Mouse (Mus musculus): Measurements from ENCODE around the gene Tmem109. TPM values are rescaled to one million over a fixed set of nuclear protein-coding genes. Genes with fewer than 3 reads are reported as not detected.

The Tmem109 gene
- polyA plus RNA-seq, 1 experiment from 2014 or later = 105 TPM

DNA sequence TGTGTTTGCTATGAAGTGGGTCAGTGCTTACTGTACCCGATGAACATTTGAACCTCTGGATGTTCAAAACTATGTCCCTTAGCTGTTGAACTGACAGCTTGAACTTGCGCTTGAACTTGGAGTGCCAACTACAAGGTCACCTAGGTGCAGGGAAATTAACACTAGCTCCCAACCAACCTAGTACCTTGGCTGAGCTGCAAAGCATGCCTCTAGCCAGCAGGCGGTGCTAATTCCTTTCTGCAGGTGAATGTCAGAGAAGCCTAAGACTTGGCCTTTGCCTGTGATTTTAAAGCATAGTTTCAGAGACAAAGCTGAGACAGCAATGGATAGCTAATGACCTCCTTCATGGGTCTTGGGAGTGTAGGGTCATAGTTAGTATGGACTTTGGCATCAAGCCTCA, 26.1 kb upstream of the Tmem109 start:
- Histone ChIP-seq H3K9ac (no peak overlapping the region), H3K4me1 (peaks cover 30% of the 10 kb centered on the region), H3K4me3 (replicated peaks) (no peak overlapping the region), H3K9me3 (replicated peaks) (no peaks in the 10 kb centered on the region), H3K4me2 (no peak overlapping the region), H3K27me3 (no peaks in the 10 kb centered on the region), H3K36me3 (peaks cover 50% of the 10 kb centered on the region), H3K27ac (0 out of 2 replicates have a peak overlapping the region, but pooled peaks have one; percentile 84)
- WGBS = 64% methylated on average over 3 of the region's 3 CpGs
- ATAC-seq (replicated peaks; ENCODE audit: low FRiP score) = no peak

DNA sequence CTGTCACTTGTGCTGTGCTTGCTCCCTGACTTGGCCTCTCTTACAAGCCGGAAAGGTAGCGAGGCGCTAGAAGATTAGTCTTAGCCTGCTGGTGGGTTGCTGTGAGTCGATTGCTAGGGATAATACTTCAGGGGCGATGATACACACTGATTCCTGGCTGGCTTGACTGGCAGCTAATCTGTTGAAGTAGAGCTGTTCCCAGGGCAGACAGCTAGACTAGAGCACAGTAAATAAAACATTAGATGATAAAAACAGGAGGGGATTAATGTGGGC, 23.9 kb upstream of the Tmem109 start:
- H3K4me2 ChIP-seq = peak overlapping the region; percentile 27; the same call in 1 of the 2 replicates
- peak; percentile 9; the same call in 1 of the 2 replicates for ATAC-seq (replicated peaks; ENCODE audit: low FRiP score)
- H3K9ac ChIP-seq = no peak overlapping the region

DNA sequence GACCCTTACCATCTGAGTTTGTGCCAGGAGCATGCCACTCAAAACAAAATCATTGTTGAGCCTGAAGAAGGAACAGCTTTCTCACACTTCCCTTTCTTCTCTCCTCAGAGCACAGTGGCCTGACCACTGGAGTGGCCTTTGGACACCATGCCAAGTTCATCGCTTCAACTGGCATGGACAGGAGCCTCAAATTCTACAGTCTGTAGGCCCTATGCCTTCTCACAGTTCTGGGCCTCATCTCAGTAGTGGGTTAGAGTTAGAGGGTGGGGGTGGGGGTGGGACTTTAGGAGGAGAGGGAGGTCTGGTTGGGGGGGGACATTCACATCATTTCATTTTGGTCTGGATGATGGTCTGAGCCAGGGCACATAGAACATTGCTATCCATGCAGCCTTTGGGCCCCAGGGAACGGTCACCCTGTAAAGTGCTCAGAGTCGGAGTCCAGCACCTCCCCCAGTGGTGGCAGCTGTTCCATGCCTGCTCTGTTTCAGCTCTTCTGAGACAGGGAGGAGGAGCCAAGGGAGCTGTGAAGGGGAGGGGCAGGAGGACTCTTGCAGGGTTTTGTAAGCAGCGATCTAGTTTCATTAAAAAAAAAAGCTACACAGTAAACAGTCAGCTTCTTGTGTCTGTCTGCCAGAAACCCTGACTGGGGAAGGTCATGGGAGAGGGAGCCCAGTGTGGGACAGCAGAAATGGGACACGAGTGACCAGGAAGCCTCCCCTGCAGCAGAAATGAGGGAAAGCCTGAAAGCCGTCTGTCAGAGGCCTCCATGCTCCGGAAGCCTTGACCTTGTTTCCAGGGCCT, 23.3 kb upstream of the Tmem109 start:
- Histone ChIP-seq H3K4me1 (peaks cover 30% of the 10 kb centered on the region), H3K27me3 (no peaks in the 10 kb centered on the region), H3K36me3 (peaks cover 78% of the 10 kb centered on the region), H3K27ac (peak overlapping the region; percentile 89), H3K4me3 (replicated peaks) (no peak overlapping the region), H3K9me3 (replicated peaks) (no peaks in the 10 kb centered on the region), H3K4me2 (peak overlapping the region; percentile 27; the same call in 1 of the 2 replicates), H3K9ac (no peak overlapping the region)
- peak; percentile 86 for ATAC-seq (replicated peaks; ENCODE audit: low FRiP score)
- 32% methylated on average over 7 of the region's 7 CpGs for WGBS

More for the DNA sequence above, 23.9 kb upstream of the Tmem109 start:
- 45% methylated on average over 5 of the region's 5 CpGs for WGBS
- Histone ChIP-seq H3K9me3 (replicated peaks) (no peaks in the 10 kb centered on the region), H3K4me3 (replicated peaks) (no peak overlapping the region), H3K4me1 (peaks cover 30% of the 10 kb centered on the region), H3K27ac (peak overlapping the region; percentile 89), H3K36me3 (peaks cover 72% of the 10 kb centered on the region), H3K27me3 (no peaks in the 10 kb centered on the region)

DNA sequence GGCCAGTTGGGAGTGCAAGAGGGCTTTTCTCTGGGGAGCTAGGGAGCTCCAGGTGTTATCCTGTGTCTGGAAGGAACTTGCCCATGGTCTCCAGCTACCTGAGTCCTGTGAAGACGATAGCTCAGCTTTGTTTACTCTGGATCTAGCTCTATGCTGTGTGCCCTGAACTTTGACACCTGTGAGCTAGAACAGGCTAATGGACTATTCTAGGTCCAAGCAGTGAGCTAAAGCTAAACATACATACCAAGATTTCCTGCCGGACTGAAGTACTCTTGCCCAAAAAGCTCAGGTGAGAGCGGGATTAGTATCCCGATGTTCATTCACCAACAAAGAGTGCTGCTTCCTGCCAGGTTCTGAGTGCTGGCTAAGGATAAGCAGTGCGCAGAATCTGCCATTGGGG, 22.7 kb upstream of the Tmem109 start:
- Histone ChIP-seq H3K9ac (no peak overlapping the region), H3K27ac (peak overlapping the region; percentile 89), H3K9me3 (replicated peaks) (no peaks in the 10 kb centered on the region), H3K36me3 (peaks cover 84% of the 10 kb centered on the region), H3K4me1 (peaks cover 27% of the 10 kb centered on the region), H3K4me2 (no peak overlapping the region), H3K4me3 (replicated peaks) (no peak overlapping the region), H3K27me3 (no peaks in the 10 kb centered on the region)
- ATAC-seq (replicated peaks; ENCODE audit: low FRiP score) = no peak
- 82% methylated on average over 5 of the region's 5 CpGs for WGBS

DNA sequence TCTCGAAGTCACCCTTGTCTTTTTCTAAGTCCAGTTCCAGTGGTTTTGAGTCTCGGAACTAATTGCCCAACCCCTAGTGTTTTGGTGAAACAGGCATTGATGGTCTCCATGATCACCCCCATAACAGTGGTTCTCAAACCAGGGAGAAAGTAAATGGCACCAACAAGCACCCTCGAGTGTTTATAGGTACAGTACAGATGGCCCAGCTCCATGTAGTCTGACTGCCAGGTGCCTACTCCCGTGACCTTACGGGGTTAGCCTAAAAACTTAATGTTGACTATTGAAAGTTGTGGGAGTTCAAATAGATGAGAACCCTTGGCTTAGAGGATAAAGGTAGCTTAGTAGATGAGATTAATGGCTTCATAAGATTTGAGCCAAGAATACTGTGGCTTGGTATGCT, 19.2 kb upstream of the Tmem109 start:
- 94% methylated on average over 5 of the region's 5 CpGs for WGBS
- Histone ChIP-seq H3K4me2 (no peak overlapping the region), H3K27me3 (no peaks in the 10 kb centered on the region), H3K9me3 (replicated peaks) (no peaks in the 10 kb centered on the region), H3K4me1 (peaks cover 31% of the 10 kb centered on the region), H3K9ac (no peak overlapping the region), H3K36me3 (peaks cover 88% of the 10 kb centered on the region), H3K27ac (no peak overlapping the region), H3K4me3 (replicated peaks) (no peak overlapping the region)
- no peak for ATAC-seq (replicated peaks; ENCODE audit: low FRiP score)

DNA sequence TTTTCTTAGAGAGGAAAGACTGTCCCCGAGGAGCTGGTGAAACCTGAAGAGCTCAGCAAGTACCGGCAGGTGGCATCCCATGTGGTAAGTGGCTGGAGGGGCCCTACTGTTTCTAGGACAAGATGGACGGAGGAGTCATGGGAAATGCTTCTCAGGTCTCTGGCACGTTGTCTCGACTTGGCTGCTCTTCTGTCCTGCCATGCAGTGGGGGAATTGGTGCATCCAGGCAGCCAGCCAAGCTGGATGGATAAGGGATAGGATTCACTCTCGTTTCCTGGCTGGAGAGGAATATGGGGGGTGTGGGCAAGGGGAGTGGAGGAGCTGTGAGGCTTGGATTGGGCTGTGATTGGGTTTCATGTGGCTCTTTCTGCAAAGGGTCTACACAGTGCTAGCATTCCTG, 18.5 kb upstream of the Tmem109 start:
- Histone ChIP-seq H3K4me3 (replicated peaks) (no peak overlapping the region), H3K4me2 (no peak overlapping the region), H3K9ac (no peak overlapping the region), H3K36me3 (peaks cover 80% of the 10 kb centered on the region), H3K27me3 (no peaks in the 10 kb centered on the region), H3K4me1 (peaks cover 25% of the 10 kb centered on the region), H3K9me3 (replicated peaks) (no peaks in the 10 kb centered on the region), H3K27ac (no peak overlapping the region)
- no peak for ATAC-seq (replicated peaks; ENCODE audit: low FRiP score)
- WGBS = 85% methylated on average over 6 of the region's 6 CpGs

DNA sequence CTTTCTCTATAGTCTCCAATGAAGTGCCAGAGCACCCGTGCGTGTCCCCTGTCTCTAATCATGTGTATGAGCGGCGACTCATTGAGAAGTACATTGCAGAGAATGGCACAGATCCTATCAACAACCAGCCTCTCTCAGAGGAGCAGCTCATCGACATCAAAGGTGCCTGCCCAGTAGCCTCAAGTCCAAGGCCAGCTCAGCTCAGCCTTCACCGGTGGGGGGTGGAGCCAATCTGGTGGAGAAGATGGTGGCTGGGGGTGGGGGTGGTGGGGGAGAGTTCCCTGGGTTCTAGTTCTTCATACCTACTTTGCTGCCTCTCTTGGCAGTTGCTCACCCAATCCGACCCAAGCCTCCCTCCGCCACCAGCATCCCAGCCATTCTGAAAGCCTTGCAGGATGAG, 15.7 kb upstream of the Tmem109 start:
- WGBS = 78% methylated on average over 8 of the region's 8 CpGs
- Histone ChIP-seq H3K4me1 (peaks cover 17% of the 10 kb centered on the region), H3K36me3 (peaks cover 52% of the 10 kb centered on the region), H3K4me3 (replicated peaks) (no peak overlapping the region), H3K9me3 (replicated peaks) (no peaks in the 10 kb centered on the region), H3K27ac (no peak overlapping the region), H3K4me2 (0 out of 2 replicates have a peak overlapping the region, but pooled peaks have one; percentile 72), H3K27me3 (no peaks in the 10 kb centered on the region), H3K9ac (peak overlapping the region; percentile 2; the same call in 1 of the 2 replicates)
- ATAC-seq (replicated peaks; ENCODE audit: low FRiP score) = no peak

DNA sequence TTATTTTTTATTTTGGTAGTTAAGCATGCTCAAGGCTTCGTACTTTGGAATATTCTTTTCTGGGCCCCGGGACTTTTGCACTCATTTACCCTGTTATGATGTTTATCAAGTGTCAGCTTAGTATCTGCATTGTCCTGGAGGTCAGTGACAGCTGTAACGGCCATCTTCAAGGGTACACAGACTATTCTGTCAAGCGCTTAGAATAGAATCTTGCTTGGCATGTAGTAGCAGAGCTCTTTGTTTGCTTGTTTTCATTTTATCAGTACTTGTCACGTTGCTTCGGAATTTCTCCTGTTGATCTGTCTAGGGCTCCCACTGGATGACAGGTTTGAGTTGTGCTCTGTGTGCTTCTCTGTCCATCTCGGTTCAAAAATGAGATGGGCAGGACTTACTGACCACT, 15.0 kb upstream of the Tmem109 start:
- Histone ChIP-seq H3K36me3 (peaks cover 46% of the 10 kb centered on the region), H3K27me3 (no peaks in the 10 kb centered on the region), H3K4me1 (peaks cover 17% of the 10 kb centered on the region), H3K9me3 (replicated peaks) (no peaks in the 10 kb centered on the region), H3K27ac (no peak overlapping the region), H3K9ac (peak overlapping the region; percentile 89), H3K4me3 (replicated peaks) (peak overlapping the region; percentile 80), H3K4me2 (peak overlapping the region; percentile 72)
- ATAC-seq (replicated peaks; ENCODE audit: low FRiP score) = no peak
- WGBS = 78% methylated on average over 7 of the region's 7 CpGs

DNA sequence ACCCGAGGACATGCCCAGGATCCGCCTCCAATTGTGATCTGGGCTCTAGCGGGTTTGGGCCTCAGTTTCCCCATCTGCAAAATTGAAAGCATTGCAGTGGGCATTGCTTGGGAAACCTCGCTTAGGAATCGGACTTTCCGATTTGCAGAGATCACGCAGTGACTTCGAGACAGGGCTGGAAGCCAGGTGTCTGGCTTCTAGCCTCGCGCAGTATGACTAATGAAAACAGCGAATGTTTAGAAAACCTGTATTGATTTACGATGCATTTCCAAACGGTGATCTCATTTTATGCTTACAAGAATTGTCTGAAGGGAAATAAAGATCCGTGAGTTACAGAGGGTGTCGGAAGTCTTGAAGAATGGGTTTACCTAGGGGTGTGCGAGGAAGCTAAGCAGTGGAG, 13.9 kb upstream of the Tmem109 start:
- Histone ChIP-seq H3K4me3 (replicated peaks) (peak overlapping the region; percentile 80), H3K27ac (peak overlapping the region; percentile 96), H3K36me3 (peaks cover 34% of the 10 kb centered on the region), H3K9ac (peak overlapping the region; percentile 89), H3K27me3 (no peaks in the 10 kb centered on the region), H3K9me3 (replicated peaks) (no peaks in the 10 kb centered on the region), H3K4me1 (peaks cover 17% of the 10 kb centered on the region), H3K4me2 (peak overlapping the region; percentile 72)
- under 1% methylated on average over 16 of the region's 16 CpGs for WGBS
- no peak for ATAC-seq (replicated peaks; ENCODE audit: low FRiP score)

DNA sequence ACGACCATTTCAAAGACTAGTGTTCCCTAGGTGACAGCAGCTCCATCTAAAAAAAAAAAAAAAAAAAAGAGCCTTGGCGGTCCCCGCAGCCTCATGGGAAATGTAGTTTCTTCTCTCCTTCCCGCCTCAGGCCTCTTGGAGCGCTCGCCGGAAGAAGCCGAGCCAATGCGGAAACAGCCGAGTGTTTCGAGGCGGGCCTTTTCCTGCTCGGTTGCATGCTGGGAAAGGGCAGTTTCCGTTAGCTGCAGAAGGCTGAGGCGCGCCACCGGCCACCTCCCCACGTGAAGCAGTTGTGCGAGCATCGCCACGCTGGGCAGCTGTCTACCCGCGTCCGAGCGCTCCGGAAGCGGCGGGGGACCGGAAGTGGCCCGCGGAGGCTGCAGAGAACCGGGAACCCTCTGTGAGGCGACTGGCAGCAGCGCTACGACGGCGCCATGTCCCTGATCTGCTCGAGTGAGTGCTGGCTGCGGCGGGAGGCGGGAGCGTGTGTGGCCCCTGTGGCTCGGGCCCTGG, 13.3 kb upstream of the Tmem109 start, which contains the start of gene Prpf19:
Gene Prpf19 (plus strand): TSS at position 216 of the 513 bp plus-strand sequence.
- Histone ChIP-seq H3K4me1 (peaks cover 17% of the 10 kb centered on the region), H3K36me3 (peaks cover 28% of the 10 kb centered on the region), H3K4me3 (replicated peaks) (peak within 1 kb of the TSS; percentile 80), H3K4me2 (peak within 1 kb of the TSS; percentile 72), H3K27ac (peak within 1 kb of the TSS; percentile 96), H3K9me3 (replicated peaks) (no peaks in the 10 kb centered on the region), H3K27me3 (no peaks in the 10 kb centered on the region), H3K9ac (peak within 1 kb of the TSS; percentile 89)
- under 1% methylated on average over 43 of the region's 43 CpGs for WGBS
- peak; percentile 96 for ATAC-seq (replicated peaks; ENCODE audit: low FRiP score)

DNA sequence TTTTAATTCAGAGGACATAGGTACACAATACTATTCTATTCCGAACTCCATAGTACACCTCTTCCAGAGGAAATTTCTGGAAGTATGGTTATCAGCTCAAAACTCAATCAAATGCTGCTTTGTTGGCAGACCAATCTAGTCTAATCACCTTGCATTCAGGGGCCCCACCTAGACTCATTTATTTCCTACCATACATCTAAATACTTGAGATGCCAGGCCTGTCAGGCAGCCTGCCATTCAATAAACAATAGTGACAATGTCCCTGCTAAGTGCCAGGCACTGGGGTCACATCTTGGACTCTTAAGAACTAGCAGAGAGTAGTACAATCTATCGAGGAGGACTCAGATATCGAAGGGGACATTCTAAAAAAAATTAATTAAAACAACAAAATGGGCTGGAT, 10.4 kb upstream of the Tmem109 start:
- Histone ChIP-seq H3K27me3 (no peaks in the 10 kb centered on the region), H3K4me3 (replicated peaks) (no peak overlapping the region), H3K27ac (no peak overlapping the region), H3K36me3 (no peaks in the 10 kb centered on the region), H3K4me2 (no peak overlapping the region), H3K9me3 (replicated peaks) (no peaks in the 10 kb centered on the region), H3K4me1 (peaks cover 17% of the 10 kb centered on the region), H3K9ac (no peak overlapping the region)
- no peak for ATAC-seq (replicated peaks; ENCODE audit: low FRiP score)
- 93% methylated on average over 3 of the region's 3 CpGs for WGBS

DNA sequence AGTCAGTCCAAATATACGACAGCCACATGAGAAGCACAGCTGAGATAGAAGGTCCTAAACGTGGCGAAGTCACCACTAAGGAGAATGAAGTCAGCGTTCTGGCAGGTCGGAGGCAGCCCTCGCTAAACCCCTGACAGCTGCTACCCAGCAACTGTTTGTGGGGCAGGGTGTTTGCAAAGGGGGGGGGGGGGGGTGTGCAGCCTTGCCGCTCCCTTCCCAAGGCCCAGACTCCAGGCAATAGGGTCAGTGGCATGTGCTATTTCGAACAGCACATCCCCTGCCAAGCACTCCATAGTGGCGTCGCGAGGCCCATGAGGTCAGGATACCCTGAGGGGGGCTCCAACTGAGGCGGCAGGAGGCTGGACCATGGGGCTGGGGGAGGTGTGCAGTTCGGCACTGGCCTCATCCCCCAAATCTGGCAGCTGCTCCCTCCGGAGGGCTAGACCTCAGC, 801 bp downstream of the Tmem109 start:
- Histone ChIP-seq H3K9me3 (replicated peaks) (peaks cover 10% of the 10 kb centered on the region; the same call in 1 of the 2 replicates), H3K4me3 (replicated peaks) (peak overlapping the region; percentile 63), H3K27ac (peak overlapping the region; percentile 95), H3K27me3 (no peaks in the 10 kb centered on the region), H3K9ac (peak overlapping the region; percentile 65), H3K4me2 (peak overlapping the region; percentile 96), H3K36me3 (peaks cover 9% of the 10 kb centered on the region; the same call in 1 of the 2 replicates), H3K4me1 (peaks cover 34% of the 10 kb centered on the region)
- 2% methylated on average over 13 of the region's 14 CpGs for WGBS
- ATAC-seq (replicated peaks; ENCODE audit: low FRiP score) = peak; percentile 31

Measured in kidney, embryonic 15.5 days (tissue).